Mouse (Mus musculus) right cerebral cortex, postnatal 10 days (tissue): Measurements from ENCODE around the gene Foxo1.

Experiments used
- DNase-seq, 2 experiments: peaks; one replicate each; pipeline ENCODE4 v3.0.0; 2021; ENCODE audit warnings: low spot score in 2 of 2

Foxo1 gene

GRCm38 (mm10) chr3:52364576-52364975 is 96.4 kb downstream of the Foxo1 start:
- no peak for DNase-seq

GRCm38 (mm10) chr3:52369204-52369603 is 101.1 kb downstream of the Foxo1 start:
- DNase-seq, result no peak

GRCm38 (mm10) chr3:52369881-52370428 is 101.8 kb downstream of the Foxo1 start:
- no peak for DNase-seq

- no peak for DNase-seq
Observed at GRCm38 (mm10) chr3:52376974-52377373, 108.8 kb downstream of the Foxo1 start.

- no peak for DNase-seq
Observed at GRCm38 (mm10) chr3:52383351-52383750, 115.2 kb downstream of the Foxo1 start.

- no peak for DNase-seq
Observed at GRCm38 (mm10) chr3:52386343-52386742, 118.2 kb downstream of the Foxo1 start.

GRCm38 (mm10) chr3:52390321-52390720 is 122.2 kb downstream of the Foxo1 start:
- DNase-seq, result no peak

GRCm38 (mm10) chr3:52390766-52391665 is 122.9 kb downstream of the Foxo1 start:
- DNase-seq, result no peak

- DNase-seq, result peak; percentile 39 to 42
Observed at GRCm38 (mm10) chr3:52391897-52392296, 123.8 kb downstream of the Foxo1 start.

- DNase-seq, result no peak
Observed at GRCm38 (mm10) chr3:52392521-52392920, 124.4 kb downstream of the Foxo1 start.

- no peak for DNase-seq
Observed at GRCm38 (mm10) chr3:52393171-52393570, 125.0 kb downstream of the Foxo1 start.

- no peak for DNase-seq
Observed at GRCm38 (mm10) chr3:52396121-52396731, 128.1 kb downstream of the Foxo1 start.

GRCm38 (mm10) chr3:52396951-52397615 is 128.9 kb downstream of the Foxo1 start:
- DNase-seq, result no peak

- no peak for DNase-seq
Observed at GRCm38 (mm10) chr3:52397961-52398360, 129.8 kb downstream of the Foxo1 start.

GRCm38 (mm10) chr3:52400284-52401161 is 132.4 kb downstream of the Foxo1 start:
- no peak for DNase-seq

- peak; percentile 81 to 84 for DNase-seq
Observed at GRCm38 (mm10) chr3:52401162-52401928, 133.2 kb downstream of the Foxo1 start.
